Mouse (Mus musculus): Measurements from ENCODE around the gene Thap11.

Gene Thap11

DNA sequence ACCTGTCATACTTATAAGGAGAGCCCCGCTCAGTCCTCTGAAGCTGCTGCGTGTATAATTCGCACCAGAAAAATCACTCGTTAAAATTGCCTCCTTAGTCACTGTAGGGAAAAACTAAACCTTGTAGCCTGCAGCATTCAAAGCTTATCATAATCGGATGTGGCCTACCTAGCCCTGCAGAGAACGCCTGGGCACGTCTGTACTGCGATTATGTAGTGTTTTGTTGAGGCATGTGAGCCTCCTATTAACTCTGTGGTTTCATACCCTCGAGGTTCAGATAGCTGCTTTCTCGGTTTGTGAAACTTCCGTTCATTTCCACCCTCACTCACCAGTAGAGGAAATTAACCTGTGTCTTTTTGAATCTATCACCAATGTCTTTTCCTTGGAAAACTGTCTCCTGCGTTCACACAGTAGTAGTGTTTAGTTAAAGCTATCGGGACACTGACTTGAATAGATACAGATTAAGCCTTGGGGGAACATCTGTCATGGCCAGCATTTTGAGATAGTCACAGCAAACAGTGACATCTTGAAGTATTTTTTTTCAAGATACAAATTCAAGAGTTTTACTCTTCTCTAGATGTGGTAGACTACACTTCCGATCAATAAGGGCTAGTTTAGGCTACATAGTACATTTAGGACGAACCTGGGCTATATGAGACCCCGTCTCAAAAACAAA, 46.1 kb downstream of the Thap11 start:
- no peak for DNase-seq

Data from right cerebral cortex, postnatal 14 days (tissue).